In genomic region chr3:97844821-97845201, GRCm38 (mm10) we compare ENCODE assay signal across 13 mouse cellular contexts.
"Had no signal": no experiment of that assay in that cellular context is flagged by ENCODE, and none has a peak within 500 bp of the region (broad histone marks: within the 10 kb centered on the region; RNA-seq: fewer than 3 reads in every experiment).

No protein-coding gene starts in this region.

- H3K4me2 ChIP-seq: hindbrain, embryonic 14.5 days; limb, embryonic 13.5 days; midbrain, embryonic 11.5 days; midbrain, embryonic 15.5 days had no signal

- H3K9me3 ChIP-seq: limb, embryonic 13.5 days; megakaryocyte, embryonic 14.5 days; midbrain, embryonic 15.5 days had no signal

- ATAC-seq: midbrain, embryonic 15.5 days had no signal

- H3K4me1 ChIP-seq: limb, embryonic 13.5 days; midbrain, embryonic 15.5 days had no signal

- H3K36me3 ChIP-seq: limb, embryonic 13.5 days; midbrain, embryonic 15.5 days had no signal

- H3K27ac ChIP-seq: hindbrain, embryonic 14.5 days; kidney, postnatal 0 days; limb, embryonic 13.5 days; macrophage; midbrain, embryonic 15.5 days had no signal

- DNase-seq: kidney, adult 11 months; kidney, adult 9 months; kidney, postnatal 36 days; left cerebral cortex, postnatal 4 days; right cerebral cortex, postnatal 14 days; thymus, postnatal 4 days had no signal

- H3K9ac ChIP-seq: hindbrain, embryonic 14.5 days; limb, embryonic 13.5 days; midbrain, embryonic 15.5 days had no signal

- H3K27me3 ChIP-seq: midbrain, embryonic 15.5 days had no signal

- H3K4me3 ChIP-seq: limb, embryonic 13.5 days; megakaryocyte, embryonic 14.5 days; midbrain, embryonic 15.5 days had no signal
